12 mouse cellular contexts compared by ENCODE assay signal in genomic region chr1:151270691-151271090, GRCm38 (mm10).
DNase-seq lines count a peak whose midpoint lies in the region; ATAC-seq and TF ChIP-seq lines count a peak whose summit lies in the region.
"Had no signal": no experiment of that assay in that cellular context is flagged by ENCODE, and none has a peak within 500 bp of the region (broad histone marks: within the 10 kb centered on the region; RNA-seq: fewer than 3 reads in every experiment).

No protein-coding gene starts in this region.

- no peak for TF ChIP-seq EP300 in stomach, postnatal 0 days (optimal IDR thresholded peaks at IDR 0.05)

- H3K4me3 ChIP-seq in liver, embryonic 12.5 days, result no peak overlapping the region
- H3K4me3 ChIP-seq in stomach, postnatal 0 days (ENCODE audit: low read depth, low read length), result no peak overlapping the region
- H3K4me3 ChIP-seq in midbrain, embryonic 10.5 days, result no peak overlapping the region
- no peak overlapping the region for H3K4me3 ChIP-seq in hindbrain, embryonic 13.5 days
- H3K4me3 ChIP-seq: limb, embryonic 15.5 days had no signal

- 10% methylated on average over 8 of the region's 8 CpGs for WGBS in liver, embryonic 12.5 days (ENCODE audit: insufficient replicate concordance)
- 60% methylated on average over 8 of the region's 8 CpGs for WGBS in stomach, postnatal 0 days
- 89% methylated on average over 8 of the region's 8 CpGs for WGBS in midbrain, embryonic 10.5 days
- 80% methylated on average over 8 of the region's 8 CpGs for WGBS in hindbrain, embryonic 13.5 days

- peak; percentile 31 to 36 for DNase-seq in heart, adult 18-20 months
- no peak for DNase-seq in heart, adult 8-10 months (ENCODE audit: low spot score)
- peak; percentile 30 to 44 for DNase-seq in spleen, postnatal 36 days (ENCODE audit: low spot score in 2 of 2)
- DNase-seq in spleen, adult 12 weeks (ENCODE audit: low spot score), result no peak
- peak; percentile 31 for DNase-seq in stomach, postnatal 0 days (ENCODE audit: low spot score)
- no peak for DNase-seq in midbrain, embryonic 10.5 days (ENCODE audit: low spot score)
- DNase-seq: embryo, embryonic 11 days; forebrain, postnatal 0 days; kidney, postnatal 10 days had no signal

- no peak overlapping the region; the same call in 1 of the 2 replicates for H3K9ac ChIP-seq in liver, embryonic 12.5 days
- H3K9ac ChIP-seq in stomach, postnatal 0 days (ENCODE audit: low read length), result no peak overlapping the region
- no peak overlapping the region for H3K9ac ChIP-seq in hindbrain, embryonic 13.5 days
- H3K9ac ChIP-seq: forebrain, postnatal 0 days; limb, embryonic 15.5 days had no signal

- no peaks in the 10 kb centered on the region for H3K9me3 ChIP-seq in liver, embryonic 12.5 days (replicated peaks)
- no peaks in the 10 kb centered on the region for H3K9me3 ChIP-seq in stomach, postnatal 0 days (ENCODE audit: control insufficient read depth, low read length)
- no peaks in the 10 kb centered on the region for H3K9me3 ChIP-seq in midbrain, embryonic 10.5 days (replicated peaks)
- H3K9me3 ChIP-seq in hindbrain, embryonic 13.5 days, result no peaks in the 10 kb centered on the region
- H3K9me3 ChIP-seq: limb, embryonic 15.5 days had no signal

- peak; percentile 44; the same call in 1 of the 2 replicates for ATAC-seq in liver, embryonic 12.5 days
- peak; percentile 83 for ATAC-seq in stomach, postnatal 0 days (ENCODE audit: low FRiP score, low TSS enrichment)
- no peak for ATAC-seq in hindbrain, embryonic 13.5 days (ENCODE audit: low FRiP score)
- ATAC-seq: forebrain, postnatal 0 days had no signal

- H3K4me2 ChIP-seq in liver, embryonic 12.5 days, result peak overlapping the region; percentile 49
- no peak overlapping the region for H3K4me2 ChIP-seq in stomach, postnatal 0 days (replicated peaks; ENCODE audit: low read depth)
- H3K4me2 ChIP-seq in hindbrain, embryonic 13.5 days, result no peak overlapping the region
- H3K4me2 ChIP-seq: limb, embryonic 15.5 days had no signal

- TF ChIP-seq CTCF in stomach, postnatal 0 days (IDR thresholded peaks at IDR 0.05; ENCODE audit: low read depth), result no peak

- no peak overlapping the region for H3K27ac ChIP-seq in liver, embryonic 12.5 days
- H3K27ac ChIP-seq in stomach, postnatal 0 days (replicated peaks), result no peak overlapping the region
- no peak overlapping the region for H3K27ac ChIP-seq in midbrain, embryonic 10.5 days (replicated peaks)
- no peak overlapping the region for H3K27ac ChIP-seq in hindbrain, embryonic 13.5 days
- H3K27ac ChIP-seq: limb, embryonic 15.5 days had no signal

- peaks cover 9% of the 10 kb centered on the region for H3K4me1 ChIP-seq in liver, embryonic 12.5 days
- H3K4me1 ChIP-seq in stomach, postnatal 0 days (replicated peaks; ENCODE audit: control insufficient read depth, insufficient read depth), result no peaks in the 10 kb centered on the region
- H3K4me1 ChIP-seq in midbrain, embryonic 10.5 days, result no peaks in the 10 kb centered on the region
- H3K4me1 ChIP-seq in hindbrain, embryonic 13.5 days (replicated peaks), result no peaks in the 10 kb centered on the region
- H3K4me1 ChIP-seq: limb, embryonic 15.5 days had no signal

- no peaks in the 10 kb centered on the region for H3K36me3 ChIP-seq in liver, embryonic 12.5 days
- no peaks in the 10 kb centered on the region for H3K36me3 ChIP-seq in stomach, postnatal 0 days (ENCODE audit: control insufficient read depth, insufficient read depth, low read length)
- H3K36me3 ChIP-seq in midbrain, embryonic 10.5 days, result no peaks in the 10 kb centered on the region
- H3K36me3 ChIP-seq in hindbrain, embryonic 13.5 days, result no peaks in the 10 kb centered on the region
- H3K36me3 ChIP-seq: limb, embryonic 15.5 days had no signal

- H3K27me3 ChIP-seq in liver, embryonic 12.5 days (replicated peaks), result no peaks in the 10 kb centered on the region
- H3K27me3 ChIP-seq in stomach, postnatal 0 days (ENCODE audit: control insufficient read depth, insufficient read depth, low read length), result no peaks in the 10 kb centered on the region
- H3K27me3 ChIP-seq in midbrain, embryonic 10.5 days (ENCODE audit: low read depth, poor library complexity, severe bottlenecking), result no peaks in the 10 kb centered on the region
- no peaks in the 10 kb centered on the region for H3K27me3 ChIP-seq in hindbrain, embryonic 13.5 days
- H3K27me3 ChIP-seq: limb, embryonic 15.5 days had no signal

Comparison
In these comparisons a context has a peak if more than half of its experiments do, and no peak if none do; other contexts are left out.
1. DNase-seq: peak in heart, adult 18-20 months (2 of 2), spleen, postnatal 36 days (2 of 2) and stomach, postnatal 0 days (single experiment); none in heart, adult 8-10 months (single experiment), spleen, adult 12 weeks (single experiment) and midbrain, embryonic 10.5 days (single experiment).